Mouse (Mus musculus) neutrophil, adult 5-6 weeks (primary cell): ENCODE measurements around the gene Ppp2r5a. TPM values are rescaled to one million over a fixed set of nuclear protein-coding genes. Genes with fewer than 3 reads are reported as not detected.
A peak's percentile ranks its signal among the peaks of the same experiment; 100 is the strongest.

ENCODE experiments used
- ATAC-seq: fragments of 151-379, 151-347 bp; 2 replicates; pipeline ENCODE4 v1.8.0; 2017; ENCODE audit warnings: mild to moderate bottlenecking, moderate TSS enrichment; ENCODE audit not compliant: insufficient number of reproducible peaks, poor library complexity, low FRiP score, severe bottlenecking; ENCODE audit errors: extremely low read depth
- total RNA-seq: library from RNA; stranded (forward); fragments of 200-1000 nt; gene quantifications from 2 replicates; pipeline ENCODE4 v1.2.3, GENCODE M21; 2017

Ppp2r5a gene
- total RNA-seq, 1 experiment from 2014 or later: 410 TPM

DNA sequence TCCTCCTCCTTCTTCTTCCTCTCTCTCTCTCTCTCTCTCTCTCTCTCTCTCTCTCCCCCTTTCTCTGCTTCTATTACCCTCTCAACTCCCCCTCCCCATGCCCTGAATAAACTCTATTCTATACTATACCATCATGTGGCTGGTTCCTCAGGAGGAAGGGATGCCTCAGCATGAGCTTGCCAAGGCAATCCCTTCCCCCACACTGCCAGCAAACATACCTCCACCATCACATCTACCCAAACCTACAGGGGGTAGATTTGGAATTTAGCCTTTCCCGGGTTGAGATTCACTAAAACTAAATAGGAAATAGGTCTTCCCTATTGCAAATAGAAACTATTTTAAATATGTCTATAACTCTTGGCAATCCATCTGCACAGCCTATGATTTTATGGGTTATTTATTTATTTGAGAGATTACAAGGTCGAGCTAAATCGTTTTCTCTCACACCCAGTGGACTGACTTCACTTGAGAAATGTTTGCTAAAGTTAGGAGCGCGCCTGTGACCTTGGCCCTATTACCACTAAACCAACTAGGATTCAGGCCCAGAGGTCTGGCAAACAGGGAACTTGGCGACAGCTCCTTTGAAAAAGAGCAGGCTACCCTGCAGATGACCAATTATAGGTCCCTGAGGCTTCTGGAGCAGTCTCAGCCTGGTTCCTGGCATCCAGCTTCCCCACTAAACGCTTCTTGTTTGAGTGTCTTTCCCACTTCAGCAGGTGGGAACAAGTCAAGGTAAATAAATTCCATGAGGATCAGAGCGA is 17.1 kb upstream of the Ppp2r5a start:
- ATAC-seq: no peak

DNA sequence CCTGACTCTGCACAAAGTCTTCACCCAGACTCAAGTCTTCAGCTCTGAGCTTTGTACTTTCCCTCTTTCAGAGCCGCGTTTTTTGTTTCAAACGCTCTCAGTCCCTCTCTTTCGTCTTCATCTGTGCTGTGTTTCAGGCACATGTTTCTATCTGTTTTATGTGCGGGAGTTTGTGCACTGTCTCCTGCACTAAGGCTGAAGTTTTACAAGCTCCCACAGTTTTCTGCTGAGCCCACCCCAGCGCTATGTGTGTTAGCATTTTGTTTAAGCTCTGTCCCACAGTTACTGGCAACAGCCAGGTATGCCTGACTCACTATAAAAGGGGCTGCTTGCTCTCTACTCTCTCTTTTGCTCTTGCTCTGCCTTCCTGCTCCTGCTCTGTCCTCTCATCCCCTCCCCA is 16.3 kb upstream of the Ppp2r5a start:
- ATAC-seq: no peak

DNA sequence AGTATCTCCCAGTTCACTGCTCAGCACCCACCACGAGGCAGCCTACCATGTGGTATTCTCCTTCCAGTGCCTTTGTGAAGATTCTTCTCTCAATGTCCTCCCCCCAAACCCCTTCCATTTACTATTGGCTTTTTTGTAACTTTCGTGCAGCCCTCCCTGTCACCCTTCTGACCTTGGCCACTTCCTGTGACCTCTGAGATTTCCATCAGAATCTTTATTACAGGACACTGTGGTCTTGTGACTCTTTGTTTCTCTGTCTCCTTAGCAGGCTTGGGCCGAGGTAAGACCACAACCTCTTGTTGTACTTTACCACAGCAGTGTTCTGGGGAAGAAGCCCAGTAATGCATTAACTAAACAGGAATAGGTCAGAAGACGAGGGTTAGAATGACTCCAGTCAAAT is 15.9 kb upstream of the Ppp2r5a start:
- ATAC-seq: no peak

DNA sequence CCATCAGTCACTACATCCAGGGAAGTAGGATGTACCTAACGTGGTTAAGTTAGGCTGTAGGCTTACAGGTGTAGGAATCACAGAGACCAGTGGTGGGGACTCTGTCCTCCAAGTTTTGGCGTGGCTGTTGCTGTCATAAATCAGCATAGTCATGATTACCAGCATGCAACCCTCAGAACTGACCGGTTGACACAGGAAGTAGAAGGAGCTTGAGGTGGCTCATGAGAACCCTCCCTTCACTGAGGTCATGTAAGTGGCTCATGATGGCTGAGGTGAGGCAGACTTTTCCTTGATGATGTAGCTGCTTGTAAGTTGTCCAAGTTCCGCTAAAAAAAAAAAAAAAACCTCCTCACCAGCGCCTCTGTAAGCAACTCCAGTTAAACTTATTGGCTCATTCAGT is 14.0 kb upstream of the Ppp2r5a start:
- peak; percentile 74 for ATAC-seq

DNA sequence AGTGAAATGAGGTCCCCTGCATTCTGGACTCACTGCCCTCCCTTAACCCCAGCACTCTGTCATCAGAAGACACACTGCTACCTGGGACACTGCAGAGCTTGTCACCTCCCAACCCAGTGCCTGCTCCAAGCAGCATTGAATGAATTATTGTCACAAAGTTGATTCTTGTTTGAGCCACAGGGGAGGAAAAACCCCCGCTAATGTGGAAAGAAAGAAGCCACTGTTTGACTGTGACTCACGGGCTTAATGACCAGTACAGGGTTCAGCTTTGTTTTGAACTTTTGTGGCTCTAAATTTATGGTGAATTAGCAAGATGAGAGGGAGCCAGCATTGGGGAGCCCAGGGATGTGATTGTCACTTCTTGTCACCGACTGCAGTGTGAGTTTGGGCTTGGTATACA is 13.5 kb upstream of the Ppp2r5a start:
- no peak for ATAC-seq

DNA sequence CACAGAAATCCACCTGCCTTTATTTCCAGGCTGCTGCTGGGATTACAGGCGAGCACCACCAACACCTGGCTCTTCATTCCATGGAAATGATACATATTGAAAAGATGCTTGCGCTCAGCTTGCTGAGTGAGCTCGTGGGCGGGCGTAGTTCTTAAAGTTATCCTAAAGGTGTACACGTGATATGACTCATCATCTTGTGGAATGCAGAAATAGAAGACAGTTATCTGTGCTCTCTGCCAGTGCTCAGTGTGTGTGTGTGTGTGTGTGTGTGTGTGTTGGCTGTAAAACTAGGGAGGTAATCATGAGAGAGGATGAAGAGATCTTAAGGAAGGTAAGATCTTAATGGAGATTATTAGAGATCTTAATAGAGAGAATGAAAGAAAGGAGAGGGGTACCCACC is 11.4 kb upstream of the Ppp2r5a start:
- ATAC-seq: no peak

DNA sequence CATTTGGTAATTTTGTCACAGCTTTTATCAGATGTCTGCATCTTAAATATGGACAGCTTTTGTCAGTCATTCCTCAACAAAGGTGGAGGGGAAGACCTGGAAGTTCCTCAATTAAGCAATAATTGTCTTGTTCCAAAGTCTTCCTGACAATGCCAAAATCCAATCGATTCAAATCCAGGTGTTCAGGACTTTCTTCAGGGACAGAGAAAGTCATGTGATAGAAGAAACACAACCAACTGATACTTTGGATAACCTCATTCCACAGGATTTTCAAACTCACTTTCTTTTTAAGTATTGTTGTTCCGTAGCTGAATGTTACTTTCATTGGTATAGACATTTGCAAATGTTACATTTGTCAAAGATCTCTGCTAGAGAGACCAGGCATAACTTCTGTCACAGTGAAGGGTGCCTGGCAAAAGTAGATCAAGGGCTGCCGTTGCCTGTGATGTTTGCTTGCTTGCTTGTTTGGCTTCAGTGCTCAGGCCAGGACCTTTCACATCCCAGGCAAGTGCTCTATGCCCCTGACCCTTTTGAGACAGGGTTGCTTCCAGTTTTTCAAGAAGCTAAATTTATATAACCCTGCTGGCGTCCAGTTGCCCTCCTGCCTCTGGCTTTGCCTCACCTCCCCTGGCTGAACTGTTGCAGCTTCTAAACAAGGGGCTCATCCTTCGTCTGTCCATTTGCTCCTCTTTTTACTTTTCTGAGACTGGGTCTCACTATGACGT is 10.8 kb upstream of the Ppp2r5a start:
- ATAC-seq: no peak

DNA sequence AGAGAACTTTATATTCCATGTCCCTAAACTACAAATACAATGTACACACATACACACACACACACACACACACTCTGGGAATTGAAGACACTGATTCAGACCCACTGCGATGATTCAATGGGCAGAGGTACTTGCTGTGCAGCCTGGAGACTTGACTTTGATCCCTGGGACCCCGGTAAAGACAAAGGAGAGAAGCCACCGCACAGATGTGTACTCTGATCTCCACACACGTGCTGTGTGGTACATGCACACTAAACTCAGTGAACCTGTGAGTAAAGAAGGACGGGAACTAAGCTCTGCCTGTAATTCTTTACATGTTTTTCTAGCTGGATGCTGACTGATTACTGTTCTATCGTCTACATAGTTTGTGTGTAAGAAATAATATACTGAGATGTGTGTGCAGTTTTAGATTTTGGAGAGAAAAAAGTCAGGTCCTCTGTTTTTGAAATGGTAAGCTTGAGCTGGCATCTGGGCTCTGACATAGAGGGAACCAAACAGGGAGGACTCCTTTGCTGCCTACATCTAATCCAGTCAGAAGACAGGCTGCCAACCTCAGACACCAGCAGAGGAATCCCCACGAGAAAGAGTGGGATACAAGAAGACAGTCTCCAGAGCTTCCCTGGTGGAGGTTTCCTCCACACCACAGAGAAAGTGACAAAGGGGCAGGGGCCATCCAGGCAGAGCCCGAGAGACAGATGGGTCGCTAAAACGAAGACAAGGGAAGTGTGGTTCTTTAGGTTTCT is 7.4 kb upstream of the Ppp2r5a start:
- no peak for ATAC-seq

DNA sequence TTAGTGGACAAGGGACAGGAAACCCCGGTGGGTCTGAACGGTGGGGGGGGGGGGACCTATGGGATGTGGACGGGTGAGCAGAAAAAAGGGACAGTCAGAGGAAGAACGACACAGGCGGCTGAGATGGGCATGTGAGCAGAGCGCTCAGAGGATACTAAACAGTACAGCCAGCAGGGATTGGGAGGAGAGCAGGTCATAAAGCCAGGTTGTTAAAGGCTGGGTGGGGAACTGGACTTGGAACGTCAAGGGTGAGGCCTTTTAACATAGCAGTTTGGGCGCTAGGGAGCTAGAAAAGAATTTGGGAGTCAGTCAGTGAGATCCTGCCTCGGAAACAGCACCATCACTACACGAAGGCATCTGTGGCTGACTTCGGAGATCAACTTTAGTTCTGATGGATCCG is 4.2 kb upstream of the Ppp2r5a start:
- no peak for ATAC-seq

DNA sequence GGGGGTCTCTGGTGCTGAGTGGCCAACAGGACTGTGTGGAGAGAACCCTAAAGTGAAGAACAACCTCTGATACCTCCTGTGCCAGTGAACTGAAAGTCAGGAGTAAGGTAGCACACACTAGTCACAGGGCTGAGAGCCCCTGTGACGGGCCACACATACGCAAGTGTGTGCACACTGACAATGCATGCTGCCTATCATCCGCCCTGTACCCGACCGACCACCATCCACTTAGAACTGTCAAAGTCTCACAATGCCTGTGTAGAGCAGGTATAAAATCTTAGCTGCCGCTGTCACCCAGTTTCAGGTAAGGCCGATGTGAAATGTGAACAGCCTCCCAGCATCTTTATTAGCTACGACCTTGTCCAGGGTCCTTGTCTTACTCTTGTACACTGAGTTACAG is 3.4 kb upstream of the Ppp2r5a start:
- ATAC-seq: no peak

DNA sequence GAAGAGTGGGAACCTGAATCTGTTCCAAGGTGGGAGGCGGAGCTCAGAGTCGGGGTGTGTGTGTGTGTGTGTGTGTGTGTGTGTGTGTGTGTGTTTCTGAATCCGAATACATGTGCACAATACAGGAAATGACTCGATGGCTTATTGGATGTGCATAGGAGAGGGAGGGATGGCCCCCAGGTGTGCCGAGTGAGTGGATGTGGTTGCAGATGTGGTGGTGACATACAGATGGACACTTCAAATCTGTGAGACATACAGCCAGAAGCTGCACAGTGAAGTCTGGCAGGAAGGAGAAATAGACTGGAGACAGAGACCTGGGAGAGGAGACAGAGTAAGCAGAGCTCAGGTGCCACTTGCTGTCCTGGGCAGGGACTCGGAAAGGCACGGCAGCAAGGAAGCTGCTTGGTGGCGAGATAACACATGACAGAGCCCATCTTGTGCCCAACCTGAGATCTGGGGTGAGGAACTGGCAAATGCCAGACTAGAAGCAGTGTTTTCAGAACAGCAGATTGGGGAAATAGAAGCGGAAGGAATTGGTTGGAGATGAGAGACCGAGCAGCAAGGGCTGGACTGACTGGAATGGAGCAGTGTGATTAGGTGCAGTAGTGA is 1.8 kb upstream of the Ppp2r5a start:
- ATAC-seq: peak; percentile 13; the same call in 1 of the 2 replicates

DNA sequence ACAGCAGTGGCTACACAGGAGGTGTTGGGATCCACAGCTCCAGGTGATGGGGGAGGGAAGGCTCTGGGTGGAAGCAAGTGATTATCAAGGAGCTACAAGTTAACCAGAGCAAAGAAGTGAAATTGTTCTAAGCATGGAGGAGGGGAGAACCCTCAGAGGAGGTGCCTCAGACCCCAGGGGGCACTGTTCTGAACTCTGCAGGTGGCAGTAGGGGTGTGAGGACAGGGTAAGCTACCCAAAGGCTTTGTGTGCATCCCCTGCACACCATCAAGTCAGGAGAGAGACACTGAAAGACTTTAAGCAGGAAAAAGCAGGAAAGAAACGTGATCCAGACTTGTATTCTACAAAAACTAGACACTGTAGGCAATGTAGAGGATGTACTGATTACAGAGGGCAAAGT is 1.2 kb upstream of the Ppp2r5a start:
- no peak for ATAC-seq

DNA sequence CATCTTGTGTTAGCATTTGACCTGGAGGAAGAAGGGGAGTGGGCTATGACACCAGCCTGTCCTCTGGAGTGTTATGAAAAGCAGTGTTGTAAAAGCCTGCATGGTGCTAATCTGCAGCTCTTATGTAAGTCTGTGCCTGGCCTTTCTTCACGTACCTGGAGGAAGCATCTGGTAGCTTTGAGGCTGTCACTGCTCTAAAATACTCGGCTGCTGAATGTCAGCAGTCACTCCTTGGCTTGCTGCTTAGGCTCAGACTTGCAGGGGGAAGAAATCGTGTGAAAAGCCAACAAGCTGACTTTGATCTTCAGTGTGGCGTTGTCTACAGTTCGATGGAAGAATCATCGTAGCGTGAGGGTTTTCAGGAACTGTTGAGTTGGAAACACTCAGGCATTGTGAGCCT is 566 bp downstream of the Ppp2r5a start:
- no peak for ATAC-seq

DNA sequence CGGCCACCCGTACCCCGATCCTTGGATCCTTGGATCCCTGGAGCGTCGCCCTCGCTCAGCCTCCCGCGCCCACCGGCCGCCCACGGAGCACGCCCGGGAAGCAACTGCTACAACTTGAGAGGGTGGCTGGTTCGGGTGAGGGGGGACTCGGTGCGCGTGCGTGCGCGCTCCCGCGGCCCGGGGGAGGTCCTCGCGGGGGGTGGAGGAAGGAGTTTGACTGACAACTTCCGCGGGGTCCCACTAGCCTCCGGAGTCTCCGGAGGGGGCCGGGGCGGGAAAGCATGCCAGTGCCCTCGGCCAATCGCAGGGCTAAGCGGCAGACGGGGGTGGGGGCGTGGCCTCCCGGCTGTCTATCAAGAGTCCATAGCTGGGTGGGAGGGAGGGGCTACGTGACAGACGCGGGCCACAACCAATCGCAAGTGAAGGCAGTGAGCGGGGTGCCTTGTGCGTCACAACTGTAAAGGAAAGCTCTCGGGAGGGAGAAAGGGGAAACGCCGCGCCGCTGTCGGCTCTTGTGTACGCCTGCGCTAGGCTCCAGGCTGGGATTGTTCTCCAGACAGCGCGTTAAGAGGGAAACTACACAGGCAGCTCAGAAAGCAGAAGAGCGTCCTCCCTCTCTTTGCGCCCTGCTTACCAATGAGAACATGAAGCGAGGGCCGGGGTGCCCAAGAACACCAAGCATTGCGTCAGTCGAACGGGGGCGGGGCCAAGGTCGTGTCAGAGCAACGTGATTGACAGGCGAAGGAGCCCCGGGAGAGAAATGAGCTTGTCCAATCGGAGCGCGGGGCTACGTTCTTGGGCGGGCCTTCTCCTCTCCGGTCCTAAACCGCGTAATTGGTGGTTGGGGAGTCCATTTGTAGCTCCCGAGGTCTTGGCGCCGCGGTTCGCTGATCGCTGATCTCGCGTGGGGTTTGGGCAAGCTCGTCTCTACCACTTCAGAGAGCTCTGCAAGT is 5.9 kb downstream of the Ppp2r5a start:
- ATAC-seq: peak; percentile 82

DNA sequence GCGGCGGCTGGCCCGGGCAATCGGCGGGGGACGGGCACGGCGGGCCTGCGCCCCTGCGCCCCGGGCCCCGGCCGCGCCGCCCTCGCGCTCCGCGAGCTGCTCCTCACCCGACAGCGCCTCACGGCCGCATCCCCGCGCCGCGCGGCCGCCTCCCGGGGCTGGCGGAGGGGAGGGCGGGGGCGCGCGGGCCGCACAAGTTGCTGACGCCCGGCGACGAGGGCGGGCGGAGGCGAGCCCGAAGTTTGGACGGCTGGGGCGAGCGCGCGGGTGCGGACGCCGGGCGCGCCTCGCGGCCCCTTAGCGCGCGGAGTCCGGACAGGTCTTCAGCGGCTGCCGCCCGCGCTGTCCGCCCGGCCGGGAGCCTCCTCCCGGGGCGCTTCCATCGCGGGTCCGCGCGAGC is 6.6 kb downstream of the Ppp2r5a start:
- no peak for ATAC-seq

DNA sequence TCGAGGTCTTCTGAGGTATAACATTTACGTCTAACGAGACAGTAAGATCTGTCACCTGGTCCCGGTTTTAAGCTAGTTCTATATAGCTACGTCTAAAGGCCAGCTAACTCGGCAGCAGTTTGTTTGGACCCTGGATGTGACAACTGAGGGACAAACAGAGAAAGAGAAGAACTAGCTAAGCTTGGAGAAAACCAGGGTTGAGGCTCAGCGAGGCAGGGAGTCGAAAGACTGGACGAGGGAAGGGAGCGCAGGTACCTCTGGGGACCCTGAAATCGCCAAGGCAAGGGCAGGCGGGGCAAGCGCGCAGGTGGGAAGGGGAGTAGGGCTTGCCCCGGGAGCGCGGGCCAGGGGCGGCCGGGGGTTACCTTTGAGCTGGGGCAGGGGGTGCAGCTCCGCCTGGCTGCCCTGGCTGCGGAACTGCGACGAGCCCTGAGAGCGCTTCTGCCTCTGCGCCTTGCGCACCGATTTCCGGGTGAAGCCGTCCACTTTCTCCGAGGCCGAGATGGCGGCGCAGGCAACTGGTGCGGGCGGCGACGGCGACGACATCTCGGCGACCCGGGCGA is 7.1 kb downstream of the Ppp2r5a start:
- ATAC-seq: no peak

DNA sequence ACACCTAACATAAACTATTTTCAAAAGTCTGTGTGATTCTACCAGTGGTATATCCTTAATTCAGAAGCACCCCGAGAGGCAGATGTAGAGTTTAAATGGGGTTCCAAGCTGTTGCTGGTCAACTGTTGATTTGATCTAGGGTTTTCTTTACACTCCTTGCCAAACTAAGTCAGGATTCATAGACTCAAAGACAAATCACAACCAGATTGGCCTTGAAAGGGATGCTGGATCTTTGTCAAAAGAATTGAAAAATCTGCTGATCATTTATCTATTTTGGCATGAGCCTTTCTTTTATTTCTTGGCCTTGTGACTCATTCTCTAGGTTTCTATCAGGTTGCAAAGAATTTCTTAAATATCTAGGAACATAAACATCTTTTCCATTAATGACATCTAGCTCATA is 7.9 kb downstream of the Ppp2r5a start:
- ATAC-seq: no peak

DNA sequence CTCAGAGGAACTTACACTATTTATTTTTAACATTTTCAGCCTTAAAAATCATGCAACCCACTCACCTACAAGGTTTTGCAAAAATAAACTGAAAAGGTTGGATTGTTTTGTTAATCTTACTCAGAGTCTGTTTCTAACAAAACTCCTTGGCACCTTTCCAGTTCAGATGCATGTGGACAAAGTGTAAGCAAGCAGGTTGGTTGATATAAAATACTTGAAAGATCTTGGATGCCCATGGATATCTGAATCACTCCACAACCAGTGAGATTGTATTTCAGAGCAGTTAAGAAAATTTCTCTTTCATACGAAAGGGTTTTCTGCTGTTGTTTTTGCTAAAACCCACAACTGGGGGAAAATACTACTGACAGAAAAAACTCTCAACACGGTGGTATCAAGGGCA is 8.9 kb downstream of the Ppp2r5a start:
- no peak for ATAC-seq
